Mouse (Mus musculus): ENCODE measurements around the gene Gm49388.

Gene Gm49388

GRCm38 (mm10) chr7:127785308-127785707 is at the start of gene Gm49388:
TSS of gene Gm49388 (plus strand) at chr7:127785608.
- in situ Hi-C loops (cut with MboI; ENCODE audit: low sequenced_read_pairs), result no loop called here

- in situ Hi-C loops (cut with MboI; ENCODE audit: low sequenced_read_pairs), result no loop called here
Observed at GRCm38 (mm10) chr7:127744366-127745045, 40.9 kb upstream of the Gm49388 start, which contains the start of gene Fbxl19. TSS of gene Fbxl19 (plus strand) at chr7:127744543.

GRCm38 (mm10) chr7:127745251-127745651 is 40.2 kb upstream of the Gm49388 start:
- in situ Hi-C loops (cut with MboI; ENCODE audit: low sequenced_read_pairs), result no loop called here

DNA sequence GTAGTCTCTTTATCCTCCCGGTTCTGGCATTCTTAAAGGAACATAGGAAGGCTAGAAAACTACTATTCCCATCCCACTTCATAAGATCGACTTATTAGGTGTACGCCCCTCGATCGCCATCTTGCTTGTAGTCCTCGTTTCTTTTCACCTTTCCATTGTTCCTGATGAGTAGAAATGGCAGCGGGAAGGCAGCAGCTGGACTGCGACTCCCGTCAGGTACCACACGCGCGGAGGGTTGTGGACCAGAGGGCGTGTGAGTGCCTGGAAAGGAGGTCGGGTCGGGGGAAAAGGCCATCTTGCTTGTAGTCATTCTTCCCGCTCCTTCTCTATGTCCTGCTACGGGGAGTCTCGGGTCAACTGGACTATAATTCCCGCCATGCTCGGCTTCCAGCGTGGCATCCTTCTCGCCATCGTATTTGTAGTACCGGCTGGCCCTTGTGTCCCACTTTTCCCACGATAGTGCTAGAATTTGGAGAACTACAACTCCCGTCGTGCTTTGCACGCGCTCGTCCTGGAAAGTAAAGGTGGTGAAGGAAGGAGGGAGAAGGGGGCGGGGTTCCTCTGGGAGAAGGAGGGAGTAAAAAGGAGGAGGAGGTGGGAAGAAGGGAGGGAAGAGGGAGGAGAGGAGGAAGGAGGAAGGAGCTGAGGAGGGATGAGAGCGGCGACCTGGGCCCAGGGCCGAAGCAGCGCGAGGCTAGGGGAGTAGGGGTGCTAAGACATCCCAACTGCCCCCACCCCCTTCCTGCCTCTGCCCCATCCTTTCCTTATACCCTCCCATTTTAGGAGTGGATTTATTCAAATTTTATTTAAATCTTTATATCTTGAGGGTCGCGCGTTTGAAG is 39.5 kb upstream of the Gm49388 start:
- in situ Hi-C loops (cut with MboI; ENCODE audit: low sequenced_read_pairs), result no loop called here

DNA sequence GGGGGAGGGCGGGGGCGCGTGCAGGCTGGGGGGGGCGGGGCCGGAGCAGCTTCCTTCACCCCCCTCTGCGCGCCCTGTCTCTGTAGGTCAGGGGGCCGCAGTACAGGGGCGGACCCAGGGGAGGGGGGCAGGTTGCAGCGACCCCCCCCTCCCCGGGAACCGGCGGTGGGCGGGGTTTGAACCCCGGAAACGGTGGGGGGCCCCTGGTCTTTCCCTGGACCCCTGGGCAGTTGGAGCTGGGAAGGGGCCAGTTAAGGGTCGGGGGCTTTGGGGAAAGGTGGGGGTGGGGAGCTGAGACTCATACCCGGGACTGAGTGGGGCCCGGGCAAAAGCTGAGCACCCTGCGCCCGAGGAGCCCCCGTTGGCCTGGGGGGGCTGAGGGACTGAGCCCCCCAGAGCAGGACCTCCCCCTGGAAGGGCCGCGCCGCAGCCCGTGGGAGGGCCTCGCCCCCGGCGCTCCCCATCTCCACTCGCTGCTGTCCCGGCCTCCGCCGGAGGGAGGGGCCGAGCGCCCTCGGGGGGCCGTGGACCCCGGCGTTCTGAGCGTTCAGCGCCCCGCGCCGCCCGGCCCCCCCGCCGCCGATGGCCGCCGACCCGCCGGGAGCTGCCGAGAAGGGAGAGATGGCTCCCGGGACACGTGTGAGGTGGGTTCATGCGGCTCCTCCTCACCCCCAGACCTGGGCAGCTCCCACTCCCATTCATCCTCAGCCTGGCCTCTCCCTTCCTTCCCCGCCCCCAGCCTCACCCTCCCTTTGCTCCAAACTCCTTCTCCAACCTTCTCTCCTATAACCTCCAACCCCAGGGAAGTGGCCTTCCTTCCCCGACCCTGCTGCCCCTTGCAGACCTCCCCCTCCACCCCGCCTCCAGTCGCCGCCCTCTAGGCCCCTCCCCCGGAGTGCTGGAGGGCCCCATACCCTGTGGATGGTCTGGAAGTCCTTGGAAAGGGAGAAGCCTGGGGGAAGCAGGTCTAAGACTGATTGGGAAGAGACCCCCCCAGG is 38.6 kb upstream of the Gm49388 start:
- in situ Hi-C loops (cut with MboI; ENCODE audit: low sequenced_read_pairs), result no loop called here

- in situ Hi-C loops (cut with MboI; ENCODE audit: low sequenced_read_pairs), result no loop called here
Observed at GRCm38 (mm10) chr7:127747559-127748234, 37.7 kb upstream of the Gm49388 start.

GRCm38 (mm10) chr7:127748235-127748560 is 37.2 kb upstream of the Gm49388 start:
- in situ Hi-C loops (cut with MboI; ENCODE audit: low sequenced_read_pairs), result no loop called here

- in situ Hi-C loops (cut with MboI; ENCODE audit: low sequenced_read_pairs), result loop anchor here (10.0 kb wide), 1 partner anchor 76 kb away; no protein-coding TSS in a partner anchor
Observed at GRCm38 (mm10) chr7:127750131-127751127, 35.0 kb upstream of the Gm49388 start.

DNA sequence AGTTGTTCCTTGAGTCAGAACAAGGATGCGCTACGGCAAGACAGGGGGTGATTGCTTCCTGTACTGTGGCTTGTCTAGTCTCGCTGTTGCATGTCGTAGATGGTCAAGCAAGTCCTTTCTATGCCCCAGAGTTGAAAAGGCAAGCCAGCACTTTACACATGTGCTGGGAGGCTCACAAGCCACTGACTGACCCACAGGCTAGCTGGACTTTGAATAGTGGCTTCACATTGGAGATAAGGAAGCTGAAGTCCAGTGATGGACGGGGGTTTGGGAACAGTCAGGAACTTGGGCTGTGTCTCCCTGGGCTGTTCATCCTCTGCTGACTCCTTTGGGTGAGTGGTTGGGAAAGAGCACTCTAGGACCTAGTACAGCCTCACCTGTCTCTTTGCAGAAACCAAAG is 33.8 kb upstream of the Gm49388 start:
- in situ Hi-C loops (cut with MboI; ENCODE audit: low sequenced_read_pairs), result loop anchor here (10.0 kb wide), 1 partner anchor 77 kb away; no protein-coding TSS in a partner anchor

DNA sequence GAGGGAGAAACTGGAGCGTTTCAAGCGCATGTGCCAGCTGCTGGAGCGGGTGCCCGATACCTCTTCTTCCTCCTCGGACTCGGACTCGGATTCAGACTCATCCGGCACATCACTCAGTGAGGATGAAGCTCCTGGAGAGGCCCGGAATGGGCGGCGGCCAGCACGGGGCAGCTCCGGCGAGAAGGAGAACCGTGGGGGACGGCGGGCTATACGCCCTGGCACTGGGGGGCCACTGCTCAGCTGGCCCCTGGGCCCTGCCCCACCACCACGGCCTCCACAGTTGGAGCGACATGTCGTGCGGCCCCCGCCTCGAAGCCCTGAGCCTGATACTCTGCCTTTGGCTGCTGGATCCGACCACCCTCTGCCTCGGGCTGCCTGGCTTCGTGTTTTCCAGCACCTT is 33.3 kb upstream of the Gm49388 start:
- in situ Hi-C loops (cut with MboI; ENCODE audit: low sequenced_read_pairs), result loop anchor here (10.0 kb wide), 1 partner anchor 77 kb away; no protein-coding TSS in a partner anchor

DNA sequence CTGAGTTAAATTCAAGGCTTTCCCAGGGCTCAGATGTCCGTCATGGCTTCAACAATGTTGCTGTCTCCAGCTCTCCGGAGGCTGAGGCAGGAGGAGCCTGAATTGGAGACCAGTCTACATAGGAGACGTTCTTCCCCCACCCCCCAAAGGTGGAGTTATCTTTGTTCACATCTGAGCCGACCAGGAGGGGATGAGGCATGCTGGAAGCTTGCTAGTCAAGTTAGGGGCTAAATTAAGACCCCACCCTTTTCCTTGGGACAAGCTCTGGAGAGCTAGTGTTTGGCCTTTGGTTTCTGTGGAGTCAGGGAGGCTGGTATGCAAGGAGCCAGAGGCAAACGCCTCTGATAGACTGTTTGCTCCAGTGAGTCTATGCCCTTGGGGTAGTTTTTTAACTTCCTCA is 32.2 kb upstream of the Gm49388 start:
- in situ Hi-C loops (cut with MboI; ENCODE audit: low sequenced_read_pairs), result loop anchor here (10.0 kb wide), 1 partner anchor 78 kb away; no protein-coding TSS in a partner anchor

- in situ Hi-C loops (cut with MboI; ENCODE audit: low sequenced_read_pairs), result loop anchor here (10.0 kb wide), 1 partner anchor 79 kb away; no protein-coding TSS in a partner anchor
Observed at GRCm38 (mm10) chr7:127753741-127754140, 31.7 kb upstream of the Gm49388 start.

GRCm38 (mm10) chr7:127759716-127760115 is 25.7 kb upstream of the Gm49388 start:
- in situ Hi-C loops (cut with MboI; ENCODE audit: low sequenced_read_pairs), result loop anchor here (5.0 to 10.0 kb wide), 2 partner anchors 85 to 657 kb away; no protein-coding TSS in a partner anchor

DNA sequence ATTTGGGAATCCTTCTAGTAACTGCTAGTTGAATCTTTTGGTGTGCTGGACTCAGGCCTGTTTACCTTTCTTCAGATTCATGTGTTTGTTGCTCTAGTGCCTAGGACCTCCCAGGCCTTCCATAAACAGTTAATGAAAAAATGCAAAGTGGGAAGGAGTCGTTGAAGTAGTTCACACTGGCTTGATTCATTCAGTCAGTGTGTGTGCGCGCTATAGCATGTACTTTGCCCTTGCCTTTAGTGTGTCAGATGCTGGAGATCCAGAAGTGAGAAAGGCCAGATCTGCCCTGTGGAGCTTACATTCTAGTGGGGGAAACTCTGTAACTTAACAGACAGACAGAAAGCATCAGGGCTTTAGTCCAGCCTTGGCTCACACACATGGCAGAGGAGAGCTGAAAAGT is 24.9 kb upstream of the Gm49388 start:
- in situ Hi-C loops (cut with MboI; ENCODE audit: low sequenced_read_pairs), result loop anchor here (5.0 kb wide), 1 partner anchor 658 kb away; no protein-coding TSS in a partner anchor

DNA sequence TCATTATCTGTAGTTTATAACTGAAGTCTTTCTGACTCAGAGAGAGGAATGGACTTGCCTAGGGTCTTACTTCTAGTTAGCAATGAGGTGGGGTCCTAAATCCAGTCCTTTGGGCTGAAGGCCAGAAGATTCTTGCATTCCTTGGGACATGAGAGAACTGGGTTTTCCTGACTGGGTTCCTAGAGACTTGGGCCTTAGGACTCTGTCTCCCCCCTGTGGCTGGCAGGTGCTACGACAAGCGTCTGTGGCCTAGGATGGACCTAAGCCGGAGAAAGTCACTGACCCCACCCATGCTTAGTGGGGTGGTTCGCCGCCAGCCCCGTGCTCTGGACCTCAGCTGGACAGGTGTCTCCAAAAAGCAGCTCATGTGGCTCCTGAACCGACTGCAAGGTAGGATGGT is 24.4 kb upstream of the Gm49388 start:
- in situ Hi-C loops (cut with MboI; ENCODE audit: low sequenced_read_pairs), result loop anchor here (5.0 kb wide), 1 partner anchor 659 kb away; no protein-coding TSS in a partner anchor

GRCm38 (mm10) chr7:127763642-127764041 is 21.8 kb upstream of the Gm49388 start:
- in situ Hi-C loops (cut with MboI; ENCODE audit: low sequenced_read_pairs), result loop anchor here (5.0 kb wide), 1 partner anchor 661 kb away; no protein-coding TSS in a partner anchor

DNA sequence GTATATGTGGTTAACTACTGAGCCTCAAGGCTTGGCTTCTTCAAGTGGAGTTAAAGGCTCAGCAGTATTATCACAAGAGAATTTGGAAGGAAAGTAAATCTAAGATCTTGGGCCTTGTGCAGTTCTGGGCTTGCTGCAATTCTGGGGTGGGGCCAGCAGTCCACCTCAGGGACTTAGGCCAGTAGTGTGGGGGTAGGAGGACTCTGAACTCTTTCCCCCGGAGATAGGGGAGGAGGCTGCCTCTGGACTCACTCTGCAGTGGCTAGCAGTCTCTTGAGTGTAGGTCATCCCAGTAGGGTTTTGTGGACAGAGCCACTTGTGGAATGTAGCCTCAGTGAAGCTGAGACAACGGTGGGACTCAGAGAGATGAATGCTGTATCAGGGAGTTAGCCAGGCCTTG is 19.7 kb upstream of the Gm49388 start:
- in situ Hi-C loops (cut with MboI; ENCODE audit: low sequenced_read_pairs), result no loop called here

DNA sequence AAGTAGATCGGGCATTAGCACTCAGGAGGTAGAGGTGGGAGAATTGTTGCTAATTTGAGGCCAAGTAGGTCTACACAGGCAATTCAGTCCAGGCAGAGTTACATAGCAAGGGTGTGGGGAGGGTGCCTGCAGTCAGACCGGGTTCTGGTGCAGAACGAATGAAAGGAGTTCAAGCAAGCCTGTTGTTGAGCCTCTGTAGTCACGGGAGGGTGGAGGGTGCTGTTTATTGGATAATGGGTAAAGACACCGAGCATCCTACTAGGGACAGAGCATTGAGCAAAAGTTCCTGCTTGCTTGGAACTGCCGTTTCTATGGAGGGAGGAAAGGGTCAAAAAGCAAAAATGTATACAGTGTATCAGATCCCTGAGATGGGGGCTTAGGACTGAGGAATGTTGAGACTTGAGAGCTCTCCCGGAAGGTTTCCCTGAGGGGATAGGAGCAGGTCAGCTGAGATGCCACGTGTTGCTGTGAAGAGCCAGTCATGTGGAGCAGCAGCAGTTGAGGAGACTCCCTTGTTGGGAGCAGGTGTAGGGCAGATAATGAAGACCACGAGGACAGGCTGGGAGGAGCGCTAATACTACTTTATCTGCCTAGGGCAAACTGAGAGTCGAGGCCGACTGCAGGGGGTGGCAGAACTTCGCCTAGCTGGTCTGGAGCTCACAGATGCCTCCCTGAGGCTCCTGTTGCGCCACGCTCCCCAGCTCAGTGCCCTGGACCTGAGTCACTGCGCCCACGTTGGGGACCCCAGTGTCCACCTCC is 18.4 kb upstream of the Gm49388 start:
- in situ Hi-C loops (cut with MboI; ENCODE audit: low sequenced_read_pairs), result no loop called here

Measured in CH12F3 (cell line).